Mouse (Mus musculus): ENCODE measurements around the gene Scube3.

Scube3 gene

GRCm38 (mm10) chr17:28177540-28178046 is 35.7 kb downstream of the Scube3 start:
- peak; percentile 16 for DNase-seq (ENCODE audit: low read depth, low spot score)

- no peak for DNase-seq (ENCODE audit: low read depth, low spot score)
These were observed 38.4 kb downstream of the Scube3 start for GRCm38 (mm10) chr17:28180331-28180730.

DNA sequence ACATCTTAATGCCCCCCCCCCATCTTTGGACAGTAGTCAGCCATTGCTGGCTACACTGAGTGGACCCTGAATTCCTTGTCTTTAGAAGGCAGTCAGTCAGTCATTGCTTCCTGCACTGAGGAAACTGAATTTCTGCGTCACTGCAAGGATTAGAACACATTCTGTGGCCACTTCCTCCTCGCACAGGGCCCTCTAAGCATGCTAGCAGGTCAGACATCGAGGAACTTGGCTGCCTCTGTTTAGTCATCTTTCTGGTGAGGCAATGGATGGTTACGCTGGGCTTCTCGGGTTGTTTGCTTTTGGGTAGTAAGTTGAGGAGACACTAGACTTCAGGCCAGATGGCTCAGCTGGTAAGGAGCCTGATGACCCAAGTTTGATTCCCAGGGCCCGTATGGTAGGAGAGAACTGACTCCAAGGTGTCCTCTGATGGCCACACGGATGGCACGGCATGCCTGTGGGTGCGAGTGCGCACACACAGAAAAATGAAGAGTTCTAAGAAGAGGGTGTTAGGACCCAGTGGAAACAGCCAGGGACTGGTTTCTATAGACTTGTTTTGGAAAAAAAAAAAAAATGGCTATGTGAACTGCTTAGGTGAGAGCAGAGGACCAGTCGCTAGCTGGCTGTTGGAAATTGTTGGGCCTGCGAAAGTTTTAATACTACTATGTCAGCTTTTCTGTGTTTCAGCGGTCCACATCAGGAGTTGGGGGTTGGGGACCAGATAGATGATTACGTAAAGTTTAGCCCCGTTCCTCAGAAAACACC is 39.0 kb downstream of the Scube3 start:
- DNase-seq (ENCODE audit: low read depth, low spot score): no peak

DNA sequence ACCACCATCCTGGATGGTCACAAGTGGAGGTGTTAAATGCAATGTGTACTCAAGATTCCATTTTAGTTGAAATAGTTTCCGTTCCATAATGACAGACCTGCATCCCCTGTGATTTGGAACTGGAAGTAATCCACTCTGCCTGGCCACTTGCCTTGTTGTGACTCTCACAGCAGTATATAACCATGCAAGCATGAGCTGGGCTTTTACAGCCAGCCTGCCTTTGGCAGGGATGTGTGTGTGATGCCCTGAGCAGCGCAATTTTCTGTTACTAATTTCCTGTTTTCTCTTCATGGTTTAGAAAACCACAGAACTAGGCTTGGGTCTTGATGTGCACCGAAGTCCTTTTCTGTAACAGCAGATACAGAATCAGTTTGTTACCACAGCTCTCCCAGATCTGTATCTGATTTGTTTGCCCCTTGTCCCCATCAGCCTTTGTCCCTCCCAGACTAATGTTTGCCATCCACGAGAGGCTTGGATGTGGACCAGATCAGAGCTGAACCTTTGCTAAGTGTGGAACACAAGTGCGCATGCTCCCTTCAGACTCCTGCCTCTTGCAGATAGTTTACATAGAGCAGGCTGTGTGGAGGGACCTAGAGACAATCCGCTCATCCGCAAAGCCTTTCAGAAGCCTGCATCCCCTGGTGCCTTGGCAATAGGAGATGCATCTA is 43.2 kb downstream of the Scube3 start:
- DNase-seq (ENCODE audit: low read depth, low spot score): no peak

DNA sequence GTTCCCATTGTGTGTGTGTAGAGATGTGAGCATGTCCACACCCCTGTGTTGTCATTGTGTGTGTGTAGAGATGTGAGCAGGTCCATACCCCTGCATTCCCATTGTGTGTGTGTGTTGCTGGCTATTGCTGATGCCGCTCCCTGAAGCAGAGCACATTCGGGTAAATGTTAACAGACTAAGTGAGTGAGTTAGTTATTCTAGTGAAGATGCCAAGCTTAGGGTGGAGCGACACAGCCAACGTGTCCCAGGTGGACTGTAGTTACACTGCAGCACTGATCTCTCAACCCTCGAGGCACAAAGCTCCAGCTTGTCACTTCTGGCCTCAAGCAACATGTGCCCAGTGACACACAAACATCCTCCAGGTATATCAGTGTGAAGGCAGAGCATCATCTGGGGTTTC is 46.4 kb downstream of the Scube3 start:
- no peak for DNase-seq (ENCODE audit: low read depth, low spot score)

GRCm38 (mm10) chr17:28192754-28193153 is 50.8 kb downstream of the Scube3 start:
- no peak for DNase-seq (ENCODE audit: low read depth, low spot score)

- DNase-seq (ENCODE audit: low read depth, low spot score): no peak
These were observed 51.6 kb downstream of the Scube3 start for GRCm38 (mm10) chr17:28193559-28193958.

DNA sequence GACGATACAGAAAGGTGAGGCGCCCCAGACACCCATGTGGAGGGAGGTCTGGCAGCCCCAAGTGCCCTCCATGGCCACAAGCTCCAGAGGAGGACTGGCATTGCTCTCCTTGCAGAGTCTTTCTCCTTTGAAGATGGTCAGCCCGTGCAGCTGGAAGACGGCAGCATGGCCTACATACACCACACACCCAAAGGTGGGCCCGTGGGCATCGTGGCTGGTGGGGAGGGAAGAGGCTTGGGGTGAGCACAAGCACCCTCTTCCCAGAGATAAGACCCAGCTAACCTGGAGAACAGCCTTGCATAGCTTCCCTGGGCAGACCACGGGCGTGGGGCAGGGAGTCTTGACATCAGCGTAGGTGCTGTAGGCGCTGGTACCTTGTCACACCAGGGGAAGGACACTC is 53.1 kb downstream of the Scube3 start:
- no peak for DNase-seq (ENCODE audit: low read depth, low spot score)

DNA sequence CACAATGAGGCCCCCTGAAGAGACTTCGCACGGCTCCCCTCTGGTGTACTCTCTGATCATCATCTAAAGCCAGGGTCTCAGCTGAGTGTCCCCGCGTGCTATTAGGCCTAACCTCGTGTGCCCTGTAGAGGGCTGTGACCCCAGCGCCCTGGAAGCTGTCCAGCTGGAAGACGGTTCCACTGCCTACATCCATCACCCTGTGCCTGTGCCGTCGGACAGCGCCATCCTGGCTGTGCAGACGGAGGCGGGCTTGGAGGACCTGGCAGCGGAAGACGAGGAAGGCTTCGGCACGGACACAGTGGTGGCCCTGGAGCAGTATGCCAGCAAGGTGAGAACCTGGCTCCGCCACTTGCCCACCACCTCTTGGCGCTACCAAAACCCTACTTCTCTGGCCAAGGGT is 55.7 kb downstream of the Scube3 start:
- DNase-seq (ENCODE audit: low read depth, low spot score): no peak

GRCm38 (mm10) chr17:28201982-28202381 is 60.0 kb downstream of the Scube3 start:
- no peak for DNase-seq (ENCODE audit: low read depth, low spot score)

- no peak for DNase-seq (ENCODE audit: low read depth, low spot score)
These were observed 62.2 kb downstream of the Scube3 start for GRCm38 (mm10) chr17:28204052-28204720.

GRCm38 (mm10) chr17:28205443-28205842 is 63.5 kb downstream of the Scube3 start:
- no peak for DNase-seq (ENCODE audit: low read depth, low spot score)

DNA sequence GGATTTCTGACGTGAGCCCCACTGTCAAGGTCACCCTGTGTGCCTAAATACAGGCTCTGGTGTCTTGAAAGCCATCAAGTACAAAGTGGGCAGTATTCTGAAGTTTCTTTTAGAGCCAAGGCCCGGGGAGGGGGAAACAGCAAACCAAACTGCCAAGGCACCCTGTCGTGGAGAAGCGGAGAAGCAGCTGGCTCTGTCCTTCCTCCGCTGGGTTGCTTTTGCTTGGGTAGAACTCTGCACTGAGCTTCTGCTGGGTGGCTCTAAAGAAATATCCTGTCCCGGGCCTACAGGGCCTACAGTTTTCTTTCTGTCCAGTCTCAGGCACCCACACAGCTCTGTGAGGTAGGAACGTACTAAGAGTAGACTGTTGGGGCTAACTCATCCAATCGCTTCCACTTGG is 65.2 kb downstream of the Scube3 start:
- no peak for DNase-seq (ENCODE audit: low read depth, low spot score)

GRCm38 (mm10) chr17:28207591-28208313 is 65.8 kb downstream of the Scube3 start, which contains the start of gene Def6:
Gene Def6 (plus strand): TSS chr17:28207778.
- DNase-seq (ENCODE audit: low read depth, low spot score): no peak

DNA sequence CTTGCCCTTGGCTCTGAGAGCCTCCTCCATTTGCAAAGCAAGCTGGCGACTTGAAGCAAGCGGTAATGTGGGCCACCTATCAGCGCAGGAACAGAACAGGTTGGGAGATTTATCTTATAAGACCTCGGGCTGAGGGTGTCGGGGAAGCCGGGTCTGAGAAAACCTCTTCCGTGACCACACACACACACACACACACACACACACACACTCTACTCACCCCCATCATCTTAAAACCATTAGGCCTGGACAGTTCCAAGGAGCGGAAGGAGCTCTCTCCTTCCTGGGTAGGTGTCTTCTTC is 66.3 kb downstream of the Scube3 start:
- no peak for DNase-seq (ENCODE audit: low read depth, low spot score)

DNA sequence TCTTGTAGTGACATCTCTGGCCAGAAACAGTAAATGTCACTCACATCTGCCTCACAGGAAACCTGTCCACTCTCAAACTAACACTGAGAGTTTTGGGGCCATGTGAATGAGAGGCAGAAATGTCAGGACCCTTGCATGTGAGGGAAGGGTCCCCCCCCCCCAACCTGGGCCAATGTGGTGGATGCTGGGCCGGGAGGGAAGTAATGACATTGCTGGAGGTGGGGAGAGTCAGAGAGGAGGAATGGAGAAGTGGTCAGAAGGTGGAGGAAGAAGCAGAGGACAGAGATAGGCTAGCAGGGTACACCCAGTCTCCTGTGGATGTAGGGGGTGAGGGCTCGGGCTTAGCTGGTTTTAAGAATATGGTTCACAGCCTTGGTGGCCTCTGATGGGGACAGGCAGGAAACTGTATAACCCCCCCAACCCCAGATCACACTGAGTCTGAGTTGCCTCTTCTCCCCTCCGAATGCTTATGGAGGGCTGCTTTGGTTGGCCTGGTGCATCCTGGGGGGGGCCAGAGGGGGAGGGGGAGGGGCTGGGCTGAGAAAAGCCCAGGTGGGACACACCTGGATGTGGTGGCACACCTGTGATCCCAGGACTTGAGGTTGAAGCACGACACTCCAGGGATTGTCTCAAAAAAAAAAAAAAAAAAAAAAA is 67.6 kb downstream of the Scube3 start:
- no peak for DNase-seq (ENCODE audit: low read depth, low spot score)

DNA sequence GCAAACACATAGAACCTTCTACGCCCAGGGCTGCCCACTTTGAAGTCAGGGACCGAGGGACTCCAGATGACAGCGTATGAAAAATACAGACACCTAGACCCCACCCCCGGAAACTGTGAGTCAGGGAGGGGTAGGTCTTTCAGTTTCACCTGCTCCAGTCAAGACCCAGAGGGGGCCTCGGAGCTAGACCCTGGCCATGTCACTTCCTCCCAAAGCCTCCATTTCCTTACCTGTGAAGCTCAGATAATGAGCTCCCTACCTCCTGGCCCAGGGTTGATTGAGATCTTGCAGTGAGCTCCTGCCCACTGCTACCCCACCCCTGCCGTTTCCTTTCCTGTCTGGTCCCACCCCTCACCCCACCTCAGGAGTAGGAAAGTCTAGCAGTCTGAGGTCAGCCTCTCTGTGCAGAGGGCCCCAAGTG is 70.0 kb downstream of the Scube3 start:
- DNase-seq (ENCODE audit: low read depth, low spot score): no peak

DNA sequence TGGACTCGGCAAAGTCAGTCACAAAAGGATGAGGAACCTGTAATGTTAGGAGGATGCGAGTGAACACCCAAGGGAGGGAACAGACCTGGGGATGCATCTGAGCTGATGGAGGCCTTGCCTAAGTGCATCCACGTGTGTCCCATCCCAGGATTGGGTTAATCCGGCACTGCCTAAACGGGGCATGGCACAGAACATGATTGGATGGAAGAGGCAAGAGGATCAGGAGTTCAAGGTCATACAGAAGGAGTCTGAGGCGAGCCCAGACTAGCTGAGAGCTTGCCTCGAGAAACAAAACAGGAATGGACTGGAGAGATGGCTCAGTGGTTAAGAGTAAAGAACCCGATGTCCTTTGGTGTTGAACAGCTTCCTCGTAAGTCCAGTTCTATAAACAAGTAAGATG is 70.5 kb downstream of the Scube3 start:
- DNase-seq (ENCODE audit: low read depth, low spot score): no peak

DNA sequence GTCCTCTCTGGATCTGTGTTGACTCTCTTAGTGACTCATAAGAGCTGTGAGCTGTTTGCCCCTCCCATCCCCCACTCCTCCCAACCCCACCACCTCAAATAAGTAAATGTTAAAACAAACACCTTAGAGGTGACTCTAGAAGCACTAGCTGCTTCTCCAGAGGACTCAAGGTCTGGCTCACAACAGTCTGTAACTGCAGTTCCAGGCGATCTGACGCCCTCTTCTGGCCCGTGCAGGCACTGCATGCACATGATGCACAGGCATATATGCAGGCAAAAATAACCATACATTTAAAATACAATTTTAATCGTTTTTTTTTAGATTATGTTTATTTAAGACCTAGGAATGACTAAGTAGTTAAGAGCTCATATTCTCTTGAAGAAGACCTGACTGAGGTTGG is 71.3 kb downstream of the Scube3 start:
- no peak for DNase-seq (ENCODE audit: low read depth, low spot score)

DNA sequence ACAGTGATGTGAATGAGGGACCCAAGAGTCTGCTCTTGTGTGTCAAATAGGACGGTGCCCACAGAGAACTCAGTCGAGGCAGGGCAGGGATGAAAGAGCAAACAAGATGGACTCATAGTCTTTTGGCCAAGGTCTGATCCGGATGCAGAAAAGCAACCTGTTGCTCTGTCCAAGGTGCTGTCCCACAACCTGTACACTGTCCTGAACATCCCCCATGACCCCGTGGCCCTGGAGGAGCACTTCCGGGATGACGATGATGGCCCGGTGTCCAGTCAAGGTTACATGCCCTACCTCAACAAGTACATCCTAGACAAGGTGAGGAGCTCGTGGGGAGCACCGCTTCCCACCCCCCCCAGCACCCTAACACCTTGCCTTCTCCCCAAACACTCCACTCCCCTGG is 74.8 kb downstream of the Scube3 start:
- DNase-seq (ENCODE audit: low read depth, low spot score): no peak

Data from brain, embryonic 18.5 days (tissue).